Mouse (Mus musculus) ES-E14 (cell line): ENCODE measurements around the gene 2210407C18Rik.

ENCODE experiments used
- HCFC1 ChIP-seq: IDR thresholded peaks from 2 replicates; pipeline ENCODE4 v1.6.1; 2012; ENCODE audit warnings: low read length, inconsistent platforms, borderline replicate concordance; ENCODE audit not compliant: insufficient read depth
- ZC3H11A ChIP-seq: IDR thresholded peaks from 2 replicates; pipeline ENCODE4 v1.6.1; 2012; ENCODE audit warnings: low read depth, mild to moderate bottlenecking, inconsistent platforms, low read length, borderline replicate concordance

GRCm38 (mm10) chr11:58613359-58613758, 2.5 kb downstream of the 2210407C18Rik start:
- no peak for TF ChIP-seq ZC3H11A
- no peak for TF ChIP-seq HCFC1
